Mouse (Mus musculus): ENCODE data around the gene Scnm1.

GRCm38 (mm10) chr3:95164840-95165239 lies 31.0 kb upstream of the Scnm1 start:
- no peak for TF ChIP-seq POLR2A (IDR thresholded peaks at IDR 0.05; ENCODE audit: insufficient read depth, low read length)
- no peak for TF ChIP-seq CTCF (IDR thresholded peaks at IDR 0.05; ENCODE audit: low read depth, low read length)

All from ES-Bruce4 (cell line).